Mouse (Mus musculus): Measurements from ENCODE around the gene Uaca. TPM values are rescaled to one million over a fixed set of nuclear protein-coding genes. Genes with fewer than 3 reads are reported as not detected.
A peak's percentile ranks its signal among the peaks of the same experiment; 100 is the strongest.

Gene Uaca
- polyA plus RNA-seq, 1 experiment from 2014 or later, result 6.8 TPM

DNA sequence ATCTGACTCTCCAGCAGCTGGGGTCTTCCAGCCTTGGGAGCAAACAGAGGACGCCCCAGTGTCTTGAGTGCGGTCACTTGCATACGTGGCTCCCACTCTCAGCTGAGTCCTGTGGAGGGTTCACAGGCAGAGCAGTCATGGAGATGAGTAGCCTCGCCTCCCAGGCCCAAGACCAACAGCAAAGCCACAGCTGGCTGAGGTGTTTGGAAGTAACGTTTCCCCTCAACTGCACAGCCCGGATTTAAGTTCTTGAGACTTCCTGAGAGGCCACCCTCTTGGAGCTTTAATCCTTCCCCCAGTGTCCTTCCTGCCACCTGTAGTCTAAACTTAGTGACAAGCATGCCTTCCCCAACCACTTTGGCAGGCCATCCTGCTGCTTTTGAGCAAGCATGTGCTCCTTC is 24.6 kb upstream of the Uaca start:
- Histone ChIP-seq H3K79me2 (ENCODE audit: inconsistent target) (no peaks in the 10 kb centered on the region), H3K4me3 (ENCODE audit: inconsistent target) (no peak overlapping the region), H3K36me3 (ENCODE audit: inconsistent target) (no peaks in the 10 kb centered on the region), H3K27ac (no peak overlapping the region)
- WGBS (ENCODE audit: missing documents), result 17% methylated on average over 6 of the region's 6 CpGs

DNA sequence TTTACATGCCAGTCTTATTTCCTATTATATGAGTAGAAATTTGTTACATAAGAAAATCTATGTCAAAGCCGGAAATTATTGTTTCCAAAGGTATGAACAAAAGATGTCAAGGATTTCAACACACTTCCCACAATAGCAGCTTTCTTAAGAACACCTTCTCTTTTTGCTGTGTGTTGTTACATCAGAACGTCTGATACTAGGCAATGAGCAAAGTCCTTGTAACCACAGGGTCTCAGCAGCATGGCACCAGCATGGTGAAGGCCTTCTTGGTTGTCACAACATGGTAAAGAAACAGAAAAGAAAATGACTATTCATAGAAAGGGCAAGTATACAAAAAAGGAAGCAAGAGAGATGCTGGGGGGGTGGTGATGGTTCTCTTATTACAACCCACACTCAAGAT is 20.6 kb upstream of the Uaca start:
- no peaks in the 10 kb centered on the region for H3K79me2 ChIP-seq (ENCODE audit: inconsistent target)
- no peaks in the 10 kb centered on the region for H3K36me3 ChIP-seq (ENCODE audit: inconsistent target)
- no peak overlapping the region for H3K27ac ChIP-seq
- H3K4me3 ChIP-seq (ENCODE audit: inconsistent target), result no peak overlapping the region
- WGBS (ENCODE audit: missing documents), result 70% methylated on average over 2 of the region's 2 CpGs

DNA sequence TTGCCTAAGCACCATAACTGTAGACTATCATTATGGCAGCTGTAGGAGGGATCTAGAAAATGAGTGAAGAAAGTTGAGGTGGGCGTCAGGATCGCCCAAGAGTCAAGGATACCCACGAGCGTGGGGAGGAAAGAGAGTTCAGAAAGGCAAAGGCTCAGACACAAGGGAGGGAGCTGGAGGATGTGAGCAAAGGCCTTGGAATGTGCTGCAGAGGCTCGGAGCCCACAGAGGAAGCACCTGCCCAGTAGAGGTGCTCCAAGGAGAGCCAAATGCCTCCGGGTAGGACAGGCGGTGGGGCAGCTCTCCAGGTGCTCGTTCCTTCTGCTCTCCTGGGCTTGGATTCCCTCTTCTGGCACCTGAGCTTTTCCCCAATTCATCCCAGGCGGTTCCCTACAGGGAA is 17.4 kb upstream of the Uaca start:
- Histone ChIP-seq H3K27ac (no peak overlapping the region), H3K79me2 (ENCODE audit: inconsistent target) (no peaks in the 10 kb centered on the region), H3K36me3 (ENCODE audit: inconsistent target) (no peaks in the 10 kb centered on the region), H3K4me3 (ENCODE audit: inconsistent target) (no peak overlapping the region)
- 87% methylated on average over 9 of the region's 9 CpGs for WGBS (ENCODE audit: missing documents)

DNA sequence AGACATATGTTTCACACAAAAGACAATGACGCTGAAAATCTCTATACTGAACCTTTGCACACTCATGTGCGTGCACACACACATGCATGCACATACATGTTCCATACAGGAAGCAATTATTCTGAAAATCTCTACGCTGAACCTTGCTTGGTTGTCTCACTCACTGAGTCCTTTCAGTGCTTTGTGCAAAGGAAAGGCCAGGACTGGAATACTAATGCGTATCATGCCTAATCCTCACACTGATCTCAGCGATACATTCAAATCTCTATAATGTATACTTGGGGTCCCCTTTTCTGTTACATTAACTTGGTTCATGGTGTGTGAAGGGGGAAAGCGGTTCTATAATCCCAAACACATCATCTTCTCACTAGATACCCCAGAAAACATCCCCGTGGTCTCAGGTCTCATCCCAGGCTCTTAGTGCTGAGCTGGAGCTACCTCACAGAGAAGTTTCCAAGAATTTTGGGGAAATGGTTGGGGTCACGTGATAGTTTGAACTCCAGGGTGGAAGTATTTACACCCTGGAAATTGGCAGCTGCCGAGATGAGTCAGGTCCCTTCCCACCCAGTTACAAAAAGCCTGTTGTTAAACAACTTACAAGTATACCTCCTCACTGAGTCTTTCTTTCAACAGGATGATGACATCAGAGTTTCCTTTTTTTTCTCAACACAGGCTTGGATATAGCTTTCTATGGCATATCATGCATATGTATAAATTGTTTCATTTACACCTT is 12.1 kb upstream of the Uaca start:
- Histone ChIP-seq H3K79me2 (ENCODE audit: inconsistent target) (no peaks in the 10 kb centered on the region), H3K36me3 (ENCODE audit: inconsistent target) (no peaks in the 10 kb centered on the region), H3K27ac (no peak overlapping the region), H3K4me3 (ENCODE audit: inconsistent target) (no peak overlapping the region)
- WGBS (ENCODE audit: missing documents), result 91% methylated on average over 9 of the region's 9 CpGs

DNA sequence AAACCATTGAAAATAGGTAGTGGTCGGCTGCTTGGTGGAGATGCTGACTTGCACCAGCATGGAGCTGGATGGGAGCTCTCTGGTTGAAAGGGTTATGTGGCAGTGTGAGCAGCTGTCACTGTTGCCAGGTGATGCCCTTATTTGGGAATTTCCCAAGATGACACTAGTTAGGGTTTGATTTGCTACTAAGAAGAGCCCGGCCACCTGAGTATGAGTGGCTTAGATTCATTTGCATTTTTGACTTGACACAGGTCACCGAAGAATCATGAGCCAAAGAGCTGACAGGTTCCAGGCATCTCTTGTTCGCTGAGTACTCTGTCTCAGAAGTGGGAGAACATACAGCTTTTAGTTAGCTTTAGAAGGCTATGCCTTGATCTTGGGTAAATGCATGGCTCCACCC is 9.3 kb upstream of the Uaca start:
- 84% methylated on average over 4 of the region's 4 CpGs for WGBS (ENCODE audit: missing documents)
- Histone ChIP-seq H3K27ac (no peak overlapping the region), H3K36me3 (ENCODE audit: inconsistent target) (no peaks in the 10 kb centered on the region), H3K4me3 (ENCODE audit: inconsistent target) (no peak overlapping the region), H3K79me2 (ENCODE audit: inconsistent target) (no peaks in the 10 kb centered on the region)

DNA sequence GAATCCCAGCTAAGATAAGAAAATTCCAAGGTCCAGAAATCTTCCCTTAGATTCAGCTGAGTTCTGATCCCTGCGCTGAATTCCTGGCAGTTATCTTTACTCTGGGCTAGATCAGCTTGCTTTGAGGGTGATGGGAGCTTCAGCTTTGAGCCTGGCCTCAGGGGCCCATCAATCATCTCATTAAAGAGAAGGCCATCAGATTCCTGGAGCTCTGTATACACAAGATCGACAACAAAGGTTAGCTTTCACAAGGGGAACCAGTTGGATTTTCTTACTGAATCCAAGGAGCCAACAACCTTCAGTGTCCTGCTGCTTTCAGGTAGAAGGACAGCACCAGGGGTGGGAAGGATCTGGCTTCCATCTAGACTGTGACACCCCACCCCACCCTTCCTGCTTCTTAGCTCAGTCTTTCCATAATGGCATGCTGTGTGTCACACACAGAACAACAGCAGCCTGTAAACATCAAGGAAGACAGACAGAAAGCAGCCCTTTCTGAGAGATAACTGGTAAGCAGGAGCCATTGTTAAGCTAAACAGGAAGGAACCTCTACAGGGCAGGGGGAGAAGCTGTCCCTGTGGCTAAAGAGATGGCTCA is 6.7 kb upstream of the Uaca start:
- H3K27ac ChIP-seq, result no peak overlapping the region
- H3K36me3 ChIP-seq (ENCODE audit: inconsistent target), result no peaks in the 10 kb centered on the region
- no peaks in the 10 kb centered on the region for H3K79me2 ChIP-seq (ENCODE audit: inconsistent target)
- H3K4me3 ChIP-seq (ENCODE audit: inconsistent target), result no peak overlapping the region
- WGBS (ENCODE audit: missing documents), result 47% methylated on average over 2 of the region's 2 CpGs

DNA sequence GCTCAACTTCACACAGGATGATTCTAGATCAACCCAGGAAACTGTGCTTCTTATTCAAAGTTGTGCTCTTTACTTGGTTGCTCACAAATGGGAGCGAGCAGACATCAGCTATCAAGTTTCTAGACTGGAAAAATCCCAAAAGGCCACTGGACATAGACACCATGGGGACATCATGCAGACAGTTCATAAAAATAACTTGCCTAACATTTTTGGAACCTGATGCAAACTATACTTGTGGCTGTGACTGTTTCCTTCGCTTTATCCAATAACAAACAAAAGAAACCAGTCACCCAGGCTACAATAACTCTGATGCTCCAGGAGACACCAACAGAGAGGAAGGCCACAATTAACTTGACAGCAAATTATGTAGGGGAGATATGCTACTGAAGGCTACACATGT is 4.1 kb upstream of the Uaca start:
- 88% methylated on average over 2 of the region's 2 CpGs for WGBS (ENCODE audit: missing documents)
- no peak overlapping the region for H3K4me3 ChIP-seq (ENCODE audit: inconsistent target)
- no peaks in the 10 kb centered on the region for H3K36me3 ChIP-seq (ENCODE audit: inconsistent target)
- no peaks in the 10 kb centered on the region for H3K79me2 ChIP-seq (ENCODE audit: inconsistent target)
- H3K27ac ChIP-seq, result no peak overlapping the region

DNA sequence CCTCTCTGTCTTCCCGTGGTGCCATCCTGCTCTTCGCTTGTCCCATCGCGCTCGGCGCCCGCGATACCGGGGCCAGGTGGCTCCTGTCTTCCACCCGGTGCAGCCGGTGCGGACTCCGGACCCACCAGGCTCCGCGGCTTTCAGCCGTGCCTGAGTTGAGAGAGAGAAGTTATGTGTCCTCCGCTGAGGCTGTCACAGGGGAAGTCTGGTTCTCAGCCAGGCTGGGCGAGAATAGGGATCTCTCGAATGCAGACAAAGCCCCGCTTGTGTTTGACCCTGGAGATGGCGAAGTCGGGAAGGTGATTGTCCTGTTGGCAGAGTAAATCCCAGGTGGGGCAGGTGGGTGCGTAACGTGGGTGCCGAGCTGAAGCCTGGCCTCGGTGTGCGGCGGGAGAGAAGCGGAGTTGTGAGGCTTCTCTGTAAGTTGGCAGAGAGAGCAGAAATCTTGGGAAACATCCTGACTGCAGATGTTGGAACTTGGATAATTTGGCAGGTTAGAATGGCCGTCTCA is 554 bp downstream of the Uaca start:
- under 1% methylated on average over 30 of the region's 30 CpGs for WGBS (ENCODE audit: missing documents)
- Histone ChIP-seq H3K27ac (no peak overlapping the region), H3K36me3 (ENCODE audit: inconsistent target) (no peaks in the 10 kb centered on the region), H3K79me2 (ENCODE audit: inconsistent target) (no peaks in the 10 kb centered on the region), H3K4me3 (ENCODE audit: inconsistent target) (peak overlapping the region; percentile 46)

DNA sequence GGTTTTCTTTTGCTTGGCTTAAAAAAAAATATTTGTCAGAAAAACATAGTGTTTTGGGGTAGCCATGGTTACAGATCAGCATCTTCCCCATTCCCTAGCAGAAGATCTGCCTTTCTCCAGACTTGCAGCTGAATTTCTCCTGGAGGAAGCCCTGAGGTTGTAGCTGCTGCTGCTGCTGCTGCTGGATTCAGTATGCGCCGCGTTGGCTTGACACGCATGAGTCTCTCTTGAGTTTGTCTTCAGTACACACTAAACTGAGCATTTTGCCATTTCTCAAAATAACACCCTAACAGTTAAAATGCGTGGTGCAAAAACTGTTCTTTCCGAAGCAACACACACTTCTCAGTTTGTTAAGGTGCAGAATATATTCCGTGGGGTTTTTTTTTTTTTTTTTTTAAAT is 1.7 kb downstream of the Uaca start:
- no peak overlapping the region for H3K27ac ChIP-seq
- no peaks in the 10 kb centered on the region for H3K79me2 ChIP-seq (ENCODE audit: inconsistent target)
- no peaks in the 10 kb centered on the region for H3K36me3 ChIP-seq (ENCODE audit: inconsistent target)
- 87% methylated on average over 7 of the region's 7 CpGs for WGBS (ENCODE audit: missing documents)
- H3K4me3 ChIP-seq (ENCODE audit: inconsistent target), result no peak overlapping the region

DNA sequence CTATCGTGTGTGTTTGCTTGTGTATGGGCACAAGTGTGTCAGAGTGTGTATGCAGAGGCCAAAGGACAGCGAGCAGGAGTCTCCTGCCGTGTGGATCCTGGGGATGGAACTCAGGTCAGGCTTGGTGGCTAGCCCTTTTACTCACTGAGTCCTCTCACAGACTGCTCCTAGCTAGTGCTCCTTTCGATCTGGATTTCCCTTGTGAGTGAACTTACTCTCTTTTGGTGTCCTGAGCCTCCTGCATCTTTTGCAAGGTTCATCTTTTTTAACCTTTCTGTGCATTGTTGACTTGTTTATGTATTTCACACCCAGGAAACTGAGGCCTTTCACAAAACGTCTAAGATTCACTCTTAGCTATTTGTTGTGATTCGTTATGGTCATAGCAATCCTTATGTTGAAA is 2.8 kb downstream of the Uaca start:
- Histone ChIP-seq H3K36me3 (ENCODE audit: inconsistent target) (no peaks in the 10 kb centered on the region), H3K4me3 (ENCODE audit: inconsistent target) (no peak overlapping the region), H3K27ac (no peak overlapping the region), H3K79me2 (ENCODE audit: inconsistent target) (no peaks in the 10 kb centered on the region)
- WGBS (ENCODE audit: missing documents), result 97% methylated on average over 5 of the region's 6 CpGs

DNA sequence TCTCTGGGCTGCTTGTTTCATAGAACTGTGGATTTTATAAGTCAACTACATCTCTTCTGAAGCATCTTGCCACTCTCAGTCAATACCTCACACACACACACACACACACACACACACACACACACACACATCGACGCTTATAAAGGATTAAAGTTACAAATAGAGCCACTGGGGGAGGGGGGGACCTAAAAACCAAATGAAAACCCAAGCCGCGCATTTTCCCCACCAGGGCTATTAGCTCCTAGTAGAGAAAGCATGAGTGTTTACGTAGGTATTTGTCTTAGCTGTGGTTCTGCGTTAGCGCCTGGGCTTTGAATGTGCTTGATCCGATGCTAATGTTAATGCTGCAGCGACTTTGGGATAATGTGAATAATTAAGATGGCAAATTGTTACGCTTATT is 4.7 kb downstream of the Uaca start:
- WGBS (ENCODE audit: missing documents), result 92% methylated on average over 10 of the region's 10 CpGs

DNA sequence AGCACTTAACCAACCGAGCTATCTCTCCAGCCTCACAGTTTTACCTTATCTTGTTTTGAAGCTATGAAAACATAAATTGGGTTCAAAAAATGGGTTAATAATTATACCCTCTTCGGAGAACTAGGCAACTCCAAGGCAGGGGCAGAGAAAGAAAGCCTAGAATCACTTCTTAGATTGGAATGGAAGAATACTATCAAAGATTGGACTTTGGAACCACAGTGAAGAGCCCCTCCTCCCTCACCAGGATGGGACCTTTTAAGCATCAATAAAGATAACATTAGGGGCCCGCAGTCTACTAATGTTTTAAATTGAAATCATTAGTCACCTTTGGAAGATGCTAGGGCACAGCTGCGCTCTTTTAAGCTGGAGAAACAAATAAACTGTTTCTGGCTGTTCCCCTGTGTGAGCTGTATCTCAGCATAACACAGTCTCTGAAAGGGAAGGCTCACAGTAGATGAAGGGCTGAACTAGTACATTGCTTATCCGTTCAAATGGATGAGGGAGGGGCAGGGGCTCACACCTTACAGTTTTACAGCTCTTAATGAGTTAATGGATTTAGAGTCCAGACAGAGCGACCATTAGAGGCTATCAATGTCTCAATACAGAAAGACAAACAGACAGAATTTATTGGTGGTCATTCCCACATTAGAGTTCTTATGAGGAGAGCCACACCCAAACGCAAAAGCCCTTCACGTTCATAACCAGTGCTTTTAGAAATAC is 6.5 kb downstream of the Uaca start:
- H3K4me3 ChIP-seq (ENCODE audit: inconsistent target), result no peak overlapping the region
- WGBS (ENCODE audit: missing documents), result 87% methylated on average over 8 of the region's 8 CpGs

More for the DNA sequence above, 4.7 kb downstream of the Uaca start:
- H3K27ac ChIP-seq, result no peak overlapping the region
- H3K79me2 ChIP-seq (ENCODE audit: inconsistent target), result no peaks in the 10 kb centered on the region
- H3K4me3 ChIP-seq (ENCODE audit: inconsistent target), result no peak overlapping the region
- H3K36me3 ChIP-seq (ENCODE audit: inconsistent target), result no peaks in the 10 kb centered on the region

DNA sequence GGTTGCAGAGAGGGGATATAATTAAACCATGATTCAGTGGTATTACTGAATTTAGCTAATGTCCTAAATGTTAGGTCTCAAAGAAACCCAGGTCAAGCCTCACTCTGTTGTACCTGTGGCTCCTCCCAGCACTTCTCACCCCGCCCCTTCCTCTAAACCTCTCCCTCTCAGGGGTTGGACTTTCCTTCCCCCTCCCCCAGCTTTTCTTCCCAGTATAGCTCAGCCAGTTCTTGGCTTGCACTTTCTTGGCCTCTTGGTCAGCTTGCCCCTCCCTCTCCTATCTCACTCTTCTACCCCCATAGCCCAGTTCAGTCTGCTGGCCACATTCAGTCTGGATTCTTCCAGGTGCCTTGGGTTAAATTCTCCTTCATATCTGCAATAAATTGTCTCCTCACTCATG is 7.4 kb downstream of the Uaca start:
- 80% methylated on average over 1 of the region's 1 CpGs for WGBS (ENCODE audit: missing documents)

More for the DNA sequence above, 6.5 kb downstream of the Uaca start:
- H3K79me2 ChIP-seq (ENCODE audit: inconsistent target), result no peaks in the 10 kb centered on the region
- no peak overlapping the region for H3K27ac ChIP-seq
- no peaks in the 10 kb centered on the region for H3K36me3 ChIP-seq (ENCODE audit: inconsistent target)

DNA sequence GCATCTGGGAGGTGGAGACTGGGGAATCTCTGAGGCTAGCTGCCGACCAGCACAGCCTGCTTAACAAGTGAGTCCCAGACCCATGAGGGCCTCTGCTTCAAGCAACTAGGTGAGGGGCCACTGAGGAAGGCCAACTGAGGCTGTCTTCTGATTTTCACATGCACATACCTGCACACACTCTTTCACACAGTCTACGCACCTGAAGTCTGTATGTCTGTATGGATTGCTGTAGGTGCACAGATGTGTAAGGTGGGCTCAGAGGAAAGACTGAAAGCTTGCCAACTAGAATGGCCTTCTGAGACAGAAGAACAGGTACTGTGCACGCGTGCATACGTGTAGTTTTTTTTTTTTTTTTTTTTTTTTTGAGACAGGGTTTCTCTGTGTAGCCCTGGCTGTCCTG is 8.0 kb downstream of the Uaca start:
- Histone ChIP-seq H3K36me3 (ENCODE audit: inconsistent target) (no peaks in the 10 kb centered on the region), H3K27ac (no peak overlapping the region), H3K4me3 (ENCODE audit: inconsistent target) (no peak overlapping the region), H3K79me2 (ENCODE audit: inconsistent target) (no peaks in the 10 kb centered on the region)
- WGBS (ENCODE audit: missing documents), result 94% methylated on average over 5 of the region's 5 CpGs

More for the DNA sequence above, 7.4 kb downstream of the Uaca start:
- Histone ChIP-seq H3K36me3 (ENCODE audit: inconsistent target) (no peaks in the 10 kb centered on the region), H3K4me3 (ENCODE audit: inconsistent target) (no peak overlapping the region), H3K79me2 (ENCODE audit: inconsistent target) (no peaks in the 10 kb centered on the region), H3K27ac (no peak overlapping the region)

DNA sequence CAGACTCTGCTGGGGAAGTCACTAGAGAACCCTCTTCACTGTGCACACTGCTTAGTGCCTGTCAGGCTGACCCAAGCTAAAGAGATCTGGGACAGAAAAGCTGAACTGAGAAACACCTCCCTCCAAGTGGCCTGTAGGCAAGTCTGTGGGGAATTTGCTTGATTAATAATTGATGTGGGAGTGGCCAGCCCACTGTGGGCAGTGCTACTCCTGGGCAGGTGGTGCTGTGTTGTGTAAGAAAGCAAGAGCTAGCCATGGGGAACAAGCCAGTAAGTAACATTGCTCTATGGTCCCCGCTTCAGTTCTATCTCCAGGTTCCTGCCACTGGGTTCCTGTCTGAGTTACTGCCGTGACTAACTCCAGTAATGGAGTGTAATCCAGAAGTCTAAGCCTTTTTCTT is 11.7 kb downstream of the Uaca start:
- H3K79me2 ChIP-seq (ENCODE audit: inconsistent target), result no peaks in the 10 kb centered on the region
- 97% methylated on average over 2 of the region's 2 CpGs for WGBS (ENCODE audit: missing documents)
- no peak overlapping the region for H3K4me3 ChIP-seq (ENCODE audit: inconsistent target)
- no peaks in the 10 kb centered on the region for H3K36me3 ChIP-seq (ENCODE audit: inconsistent target)
- no peak overlapping the region for H3K27ac ChIP-seq

All from macrophage (primary cell).